Mouse (Mus musculus) embryonic fibroblast, embryonic 13.5 days (primary cell): ENCODE data around the gene Layn. TPM values are rescaled to one million over a fixed set of nuclear protein-coding genes. Genes with fewer than 3 reads are reported as not detected.
A peak's percentile ranks its signal among the peaks of the same experiment; 100 is the strongest.

Source experiments
- H3K27ac ChIP-seq: 2 replicates; pipeline ENCODE4 v1.5.1; 2012; ENCODE audit warnings: low read length, control low read depth, inconsistent platforms; ENCODE audit not compliant: insufficient read depth
- H3K4me1 ChIP-seq: 2 replicates; pipeline ENCODE4 v1.6.1; 2011; ENCODE audit warnings: low read length; ENCODE audit not compliant: control insufficient read depth, insufficient read depth
- H3K4me3 ChIP-seq: 2 replicates; pipeline ENCODE4 v1.5.1; 2011; ENCODE audit warnings: mild to moderate bottlenecking, control low read depth, low read length; ENCODE audit not compliant: insufficient read depth
- CTCF ChIP-seq: IDR thresholded peaks from 2 replicates; pipeline ENCODE4 v1.5.1; 2011; ENCODE audit warnings: mild to moderate bottlenecking, control low read depth, low read length, moderate library complexity, borderline replicate concordance; ENCODE audit not compliant: insufficient read depth
- POLR2A ChIP-seq: IDR thresholded peaks from 2 replicates; pipeline ENCODE4 v1.6.1; 2011; ENCODE audit warnings: low read depth, mild to moderate bottlenecking, control low read depth, low read length, moderate library complexity
- polyA plus RNA-seq: library from polyadenylated mRNA; stranded (reverse); fragments of >200 nt; gene quantifications from 2 replicates; pipeline ENCODE4 v1.2.4, GENCODE M21; 2011; ENCODE audit warnings: low read depth; ENCODE audit not compliant: missing spikeins, insufficient read length

The Layn gene
- polyA plus RNA-seq = 32.1 and 48.7 TPM in 2 replicates

DNA sequence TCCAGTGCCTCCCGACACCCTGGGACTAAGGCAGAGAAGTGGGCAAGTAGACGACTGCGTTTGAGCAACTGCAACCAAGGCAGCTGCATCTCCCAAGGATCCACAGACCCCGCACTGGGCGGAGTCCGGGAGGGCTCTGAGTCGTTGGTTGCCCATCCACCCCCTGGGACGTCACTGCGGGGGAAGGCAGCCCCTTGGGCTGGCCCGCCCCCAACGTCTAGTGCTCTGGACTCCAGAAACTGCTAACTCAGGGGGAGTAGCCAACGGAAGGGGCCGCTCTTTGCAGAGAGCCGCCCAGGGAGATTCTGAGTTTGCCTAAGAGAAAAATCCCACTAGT lies at the start of gene Layn:
TSS of gene Layn (minus strand) at position 116 of the 337 bp plus-strand sequence.
- TF ChIP-seq CTCF (no peak), POLR2A (peak; percentile 98)
- H3K4me1 ChIP-seq = no peaks in the 10 kb centered on the region; the same call in 1 of the 2 replicates
- peak within 1 kb of the TSS; percentile 63 for H3K27ac ChIP-seq
- peak within 1 kb of the TSS; percentile 81 for H3K4me3 ChIP-seq

DNA sequence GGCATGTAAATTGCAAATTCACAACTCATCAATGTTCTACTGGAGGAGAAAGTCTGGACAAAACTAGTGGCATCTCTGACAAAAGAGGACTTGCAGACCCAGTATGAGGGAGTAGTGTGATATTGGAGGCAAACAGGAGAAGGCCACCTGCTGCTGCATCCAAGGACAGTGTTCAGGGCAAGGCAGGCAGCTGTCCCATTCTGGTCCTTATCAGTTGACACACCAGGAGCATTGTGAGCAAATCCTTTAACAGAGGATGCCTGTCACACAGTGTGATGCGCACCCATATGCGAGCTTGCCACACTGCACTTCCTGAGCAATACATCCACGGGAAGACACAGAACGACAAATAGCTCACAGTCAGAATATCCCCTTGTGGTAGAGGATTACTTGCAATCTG lies 37.9 kb upstream of the Layn start:
- no peak overlapping the region for H3K27ac ChIP-seq
- no peak for TF ChIP-seq CTCF
- no peak for TF ChIP-seq POLR2A
- H3K4me3 ChIP-seq = no peak overlapping the region
- no peaks in the 10 kb centered on the region for H3K4me1 ChIP-seq

DNA sequence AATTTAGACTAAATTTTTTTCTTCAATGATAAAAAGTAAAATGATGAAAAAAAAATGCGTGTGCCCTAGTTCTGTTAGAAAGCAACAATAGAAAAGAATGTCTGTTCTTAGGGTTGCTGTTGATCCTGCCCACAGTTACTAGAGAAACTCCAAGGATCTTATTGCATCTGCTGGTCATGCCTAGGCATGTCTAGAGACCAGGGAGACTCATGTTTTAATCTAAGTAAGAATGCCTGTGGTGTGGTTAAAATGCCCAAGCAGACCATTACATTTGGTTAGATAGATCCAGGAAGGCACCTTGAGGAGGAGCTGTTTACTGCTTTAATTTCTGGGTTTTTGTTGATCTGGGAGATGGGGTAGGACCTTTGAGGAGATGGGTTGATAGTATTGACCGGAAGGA lies 28.9 kb upstream of the Layn start:
- H3K4me3 ChIP-seq = no peak overlapping the region
- H3K4me1 ChIP-seq = peaks cover 5% of the 10 kb centered on the region
- H3K27ac ChIP-seq = peak overlapping the region; percentile 100
- TF ChIP-seq POLR2A (0 out of 2 replicates have a peak, but pooled peaks have one; percentile 34), CTCF (no peak)

DNA sequence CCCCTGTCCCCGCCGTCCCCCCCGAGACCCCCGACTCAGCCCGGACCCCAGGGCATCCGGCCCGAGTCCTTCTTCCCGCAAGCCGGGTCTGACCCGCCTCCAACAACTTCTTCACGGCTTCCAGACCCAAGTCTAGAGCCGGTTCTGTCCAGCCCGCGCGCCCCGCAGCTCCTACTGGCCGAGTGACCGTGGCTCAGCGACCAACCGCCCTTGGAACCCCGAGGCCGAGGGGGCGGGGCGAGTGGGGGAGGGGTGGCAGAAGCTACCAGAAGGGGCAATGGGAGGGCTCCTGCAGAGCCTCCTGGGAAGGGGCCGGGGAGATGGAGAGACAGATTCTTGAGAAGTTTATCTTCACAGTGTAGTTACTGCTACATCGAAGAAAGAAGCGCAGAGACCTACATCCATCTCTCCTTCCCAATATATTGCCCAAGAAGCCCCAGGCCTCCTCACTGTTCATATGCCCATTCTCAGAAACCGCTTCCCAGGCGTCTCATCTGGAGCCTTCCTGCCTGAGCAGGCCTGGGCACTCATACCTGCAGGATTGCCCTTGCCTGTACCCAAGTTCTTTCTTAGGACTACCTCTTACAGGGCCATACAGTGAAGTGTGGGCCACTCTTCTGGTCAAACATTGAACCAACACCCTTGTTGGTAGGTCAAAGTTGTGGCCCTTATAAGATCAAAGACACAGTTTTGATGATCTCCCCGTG lies 27.1 kb upstream of the Layn start:
- Histone ChIP-seq H3K4me1 (peaks cover 5% of the 10 kb centered on the region), H3K27ac (peak overlapping the region; percentile 95), H3K4me3 (peak overlapping the region; percentile 49)
- peak; percentile 80 for TF ChIP-seq POLR2A
- no peak for TF ChIP-seq CTCF

DNA sequence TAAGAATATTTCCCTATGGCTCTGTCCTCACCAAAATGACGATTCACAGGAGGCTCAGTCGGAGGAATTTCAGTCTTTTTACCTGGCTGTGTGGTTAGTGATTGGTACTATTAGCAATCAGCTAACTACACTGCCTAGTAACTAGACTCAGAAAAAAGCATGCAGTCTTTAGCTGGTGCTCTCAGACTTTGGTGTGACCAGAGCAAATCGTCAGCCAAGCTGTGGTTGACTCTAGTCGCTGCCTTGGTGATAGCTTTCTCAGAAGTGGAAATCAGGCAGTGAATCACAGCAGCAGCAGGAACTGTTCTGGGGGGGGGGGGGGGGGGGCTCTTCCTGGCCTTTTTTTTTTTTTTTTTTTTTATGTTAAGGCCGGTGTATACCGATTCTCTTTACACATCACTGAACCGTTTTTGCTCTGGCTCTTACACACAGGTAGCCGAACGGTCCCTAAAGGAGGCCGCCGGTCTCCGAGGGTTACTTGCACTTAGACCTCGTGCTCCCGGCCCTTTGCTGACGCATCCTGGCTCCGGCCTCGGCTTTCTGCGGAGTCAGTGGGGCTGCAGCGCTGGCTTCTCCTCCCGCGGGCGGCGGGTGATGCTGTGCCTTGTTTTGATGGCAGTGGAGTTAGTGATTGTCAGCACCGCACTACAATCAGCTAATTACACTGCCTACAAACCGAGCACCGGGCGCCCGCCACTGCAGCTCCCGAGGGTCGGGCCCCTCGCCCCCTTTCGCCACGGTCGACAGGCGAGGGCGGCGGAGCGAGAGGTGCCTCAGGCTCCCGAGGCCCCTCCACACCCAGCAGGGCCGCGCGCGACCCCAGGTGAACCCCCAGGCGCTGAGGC lies 26.3 kb upstream of the Layn start:
- H3K4me3 ChIP-seq = peak overlapping the region; percentile 49
- TF ChIP-seq CTCF (no peak), POLR2A (peak; percentile 40; the same call in 1 of the 2 replicates)
- peaks cover 5% of the 10 kb centered on the region for H3K4me1 ChIP-seq
- peak overlapping the region; percentile 95 for H3K27ac ChIP-seq

DNA sequence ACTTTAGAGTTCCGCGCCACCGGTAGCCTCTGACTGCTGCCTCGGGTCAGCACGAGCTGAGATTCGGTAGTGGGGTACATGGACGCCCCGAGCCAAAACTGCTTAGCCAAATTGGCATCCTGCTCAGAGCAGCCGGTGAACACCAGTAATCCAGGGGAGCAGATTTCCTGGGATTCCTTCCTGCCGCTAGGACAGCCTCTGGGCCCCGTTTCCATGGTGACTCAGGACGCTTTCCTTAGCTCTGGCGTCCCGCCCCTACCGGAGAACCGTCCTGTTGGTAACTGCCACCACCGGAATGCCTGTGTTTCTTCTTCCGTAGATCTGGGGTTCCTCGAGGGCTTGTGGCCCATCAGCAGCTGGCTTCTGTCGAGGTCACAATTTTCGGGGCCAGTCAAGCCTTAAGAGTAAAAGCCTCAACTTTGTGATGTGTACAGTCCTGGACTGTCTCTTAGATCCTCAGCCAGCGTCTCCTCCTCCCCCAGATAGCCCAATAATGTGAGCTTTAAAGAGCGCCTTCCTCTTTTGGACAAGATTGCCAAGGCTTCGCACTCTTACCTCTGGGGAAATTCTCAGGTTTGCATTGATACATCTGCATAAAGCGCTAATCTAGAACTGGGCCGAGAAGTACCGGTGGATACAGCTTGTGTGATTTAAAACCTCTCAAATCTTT lies 25.0 kb upstream of the Layn start, which contains the start of gene 4833427G06Rik:
TSS of gene 4833427G06Rik (minus strand) at position 323 of the 670 bp plus-strand sequence.
- TF ChIP-seq POLR2A (peak; percentile 45; the same call in 1 of the 2 replicates), CTCF (no peak)
- peak within 1 kb of the TSS; percentile 34 for H3K4me3 ChIP-seq

DNA sequence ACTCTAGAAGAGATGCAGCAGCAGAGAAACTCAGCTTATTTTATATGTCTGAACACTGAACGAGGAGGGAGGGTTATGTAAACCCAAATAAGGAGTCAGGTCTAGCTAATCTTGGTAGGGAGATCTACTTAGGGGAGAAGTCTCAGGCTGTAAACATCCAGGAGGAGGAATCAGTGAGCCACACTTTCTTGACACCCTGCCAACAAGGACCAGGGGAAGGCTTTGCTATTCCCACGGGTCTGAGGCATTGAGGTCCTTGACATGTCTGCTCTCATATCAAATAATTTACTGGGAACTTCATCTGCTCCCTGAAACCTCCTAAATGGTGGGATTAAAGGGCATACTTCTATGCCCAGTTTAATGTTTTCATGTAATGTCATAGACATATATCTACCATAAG lies 19.4 kb upstream of the Layn start:
- H3K27ac ChIP-seq = no peak overlapping the region
- no peaks in the 10 kb centered on the region for H3K4me1 ChIP-seq
- no peak overlapping the region for H3K4me3 ChIP-seq
- TF ChIP-seq CTCF = no peak
- TF ChIP-seq POLR2A = no peak

More for the DNA sequence above, 25.0 kb upstream of the Layn start, which contains the start of gene 4833427G06Rik:
- Histone ChIP-seq H3K27ac (peak within 1 kb of the TSS; percentile 72), H3K4me1 (peaks cover 5% of the 10 kb centered on the region)

DNA sequence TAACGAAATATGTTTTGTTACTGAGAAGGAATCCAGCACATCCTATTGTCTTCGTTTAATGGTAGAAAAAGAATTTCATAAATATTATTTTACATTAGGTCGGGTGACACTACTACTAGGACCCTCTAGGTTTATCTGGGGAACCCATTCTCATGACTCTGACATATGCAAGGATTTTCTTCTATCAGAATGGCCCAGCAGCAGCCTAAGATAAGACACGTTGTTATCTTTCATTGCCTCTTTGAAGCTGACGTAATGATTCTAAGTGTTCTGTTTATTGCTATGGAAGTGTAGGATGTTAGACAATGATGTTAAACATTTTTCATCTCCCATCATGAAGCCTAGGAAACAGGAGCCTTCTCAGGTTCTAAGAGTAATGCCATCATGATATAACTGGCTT lies 16.8 kb upstream of the Layn start:
- TF ChIP-seq POLR2A (no peak), CTCF (no peak)
- H3K4me3 ChIP-seq = no peak overlapping the region
- H3K4me1 ChIP-seq = no peaks in the 10 kb centered on the region
- no peak overlapping the region for H3K27ac ChIP-seq

DNA sequence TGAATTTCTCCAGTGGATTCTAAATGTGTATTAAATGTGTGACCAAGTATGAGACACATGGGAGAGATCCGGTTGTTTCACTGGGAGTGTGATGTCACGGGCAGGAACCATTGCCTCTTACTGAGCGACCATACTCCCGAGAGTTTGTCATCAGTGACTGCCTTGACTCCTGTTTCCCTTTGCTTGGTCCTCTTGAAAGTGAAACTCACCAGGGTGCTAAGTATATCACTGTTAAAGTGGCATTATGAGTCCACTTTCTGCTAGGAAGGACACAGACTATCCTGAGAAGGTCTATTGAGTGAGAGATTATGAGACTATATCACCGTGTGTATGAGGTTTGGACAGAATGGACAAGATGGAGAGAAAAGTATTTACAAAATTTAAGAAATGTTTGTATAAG lies 4.7 kb upstream of the Layn start:
- H3K4me3 ChIP-seq = no peak overlapping the region
- TF ChIP-seq CTCF = no peak
- no peak overlapping the region for H3K27ac ChIP-seq
- H3K4me1 ChIP-seq = no peaks in the 10 kb centered on the region

DNA sequence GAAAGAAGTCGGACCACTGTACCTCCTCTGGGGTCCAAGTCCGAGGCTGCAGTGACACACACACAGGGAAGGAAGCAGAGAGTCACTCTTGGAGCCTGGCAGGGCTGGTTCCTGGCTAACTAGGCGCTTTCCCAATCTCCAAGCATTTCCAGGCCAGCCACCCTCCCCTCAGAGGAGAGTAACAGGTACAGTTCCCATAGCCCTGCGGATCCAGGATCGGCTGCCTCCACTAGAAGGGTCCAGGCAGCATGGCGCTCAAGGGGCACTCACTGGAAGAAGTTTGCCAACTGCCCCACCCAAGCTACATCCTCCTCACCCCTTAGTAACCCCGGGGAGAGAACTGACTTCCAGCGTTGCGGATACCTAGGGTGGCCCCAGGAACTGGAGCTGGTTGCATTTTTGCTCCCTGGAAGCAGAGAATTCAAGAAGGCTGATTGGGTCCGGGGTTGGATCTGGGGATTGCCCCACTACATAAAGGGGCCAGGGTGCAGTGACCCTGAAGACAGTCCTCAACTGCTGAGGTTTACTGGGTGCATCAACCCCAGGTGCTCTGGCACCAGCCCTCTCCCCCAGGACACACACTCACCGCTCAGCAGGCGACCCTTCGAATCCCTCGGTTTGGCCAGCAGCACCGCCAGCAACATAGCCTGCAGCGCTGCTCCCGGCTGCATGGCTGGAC lies 455 bp downstream of the Layn start:
- Histone ChIP-seq H3K4me1 (no peaks in the 10 kb centered on the region; the same call in 1 of the 2 replicates), H3K27ac (peak overlapping the region; percentile 27; the same call in 1 of the 2 replicates), H3K4me3 (peak overlapping the region; percentile 81)
- TF ChIP-seq POLR2A (no peak), CTCF (no peak)
